Mouse (Mus musculus): ENCODE data around the gene Olfr1118. TPM values are rescaled to one million over a fixed set of nuclear protein-coding genes. Genes with fewer than 3 reads are reported as not detected.
"Not testable (repeated sequence)": the region's sequence is repeated elsewhere in the genome, so short reads cannot be mapped to it uniquely, and the experiment has no call there.

The Olfr1118 gene
- total RNA-seq (2012; rRNA removed) (not detected in 2 replicates), total RNA-seq (2014; rRNA removed) (not detected in 2 replicates), polyA plus RNA-seq (2012; ENCODE audit: insufficient read length, low read depth) (not detected in 2 replicates)

DNA sequence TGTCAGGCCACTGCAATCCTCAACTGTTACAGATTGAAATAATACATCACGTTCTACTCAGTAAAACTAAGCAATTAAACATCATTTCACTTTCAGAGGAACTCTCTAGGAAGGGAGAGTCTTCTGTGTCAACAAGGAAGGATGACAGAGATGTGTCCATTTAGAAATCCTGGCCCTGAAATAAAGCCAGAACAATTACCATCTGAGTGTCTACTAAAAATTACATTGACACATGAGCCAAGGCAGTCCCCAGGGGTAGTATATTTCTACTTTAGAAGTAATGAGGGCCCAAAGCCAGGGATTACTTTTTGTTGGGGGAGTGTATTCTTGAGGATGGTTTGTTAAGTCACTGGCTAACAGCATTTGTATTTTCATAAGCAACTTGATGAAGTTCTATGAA, at the start of gene Olfr1118:
Gene Olfr1118 (plus strand): TSS at position 301 of the 400 bp plus-strand sequence.
- DNase-seq (ENCODE audit: extremely low read depth): no peak
- H3K4me3 ChIP-seq (replicated peaks in 1 of 3; ENCODE audit: low read depth in 2 of 3, low read length in 2 of 3, poor library complexity in 1 of 3): no peak within 1 kb of the TSS
- dilution Hi-C loops (cut with MboI; ENCODE audit: extremely low pct_ligation_motif_present, extremely low pct_unique_long_range_greater_than_20kb, low sequenced_read_pairs) (no loop called here), in situ Hi-C loops (cut with MboI; ENCODE audit: low pct_ligation_motif_present, low pct_unique_long_range_greater_than_20kb, low sequenced_read_pairs) (no loop called here)
- H3K79me2 ChIP-seq (replicated peaks; ENCODE audit: control insufficient read depth, extremely low read depth, insufficient read depth, poor library complexity, severe bottlenecking): no peaks in the 10 kb centered on the region
- H3K9me3 ChIP-seq (replicated peaks; ENCODE audit: low read length): peaks cover 11% of the 10 kb centered on the region
- H3K27ac ChIP-seq (ENCODE audit: insufficient read depth, low read depth): no peak within 1 kb of the TSS
- no peaks in the 10 kb centered on the region for H3K36me3 ChIP-seq (replicated peaks in 1 of 2; ENCODE audit: control insufficient read depth in 1 of 2, insufficient read depth in 1 of 2, low read length in 1 of 2)
- H3K9ac ChIP-seq (ENCODE audit: insufficient read depth, low read depth): no peak within 1 kb of the TSS
- TF ChIP-seq SMC3 (IDR thresholded peaks at IDR 0.05; ENCODE audit: low read depth, low read length): no peak
- no peak for TF ChIP-seq NELFE (IDR thresholded peaks at IDR 0.05; ENCODE audit: low read depth, low read length)
- TF ChIP-seq ELF1 (IDR thresholded peaks at IDR 0.05; ENCODE audit: low read depth, low read length): no peak
- TF ChIP-seq MAX (IDR thresholded peaks at IDR 0.05; ENCODE audit: low read length): no peak
- TF ChIP-seq TBP (conservative IDR thresholded peaks at IDR 0.05; ENCODE audit: low read depth, low read length): no peak
- H3K4me1 ChIP-seq (ENCODE audit: control insufficient read depth in 1 of 2, insufficient read depth in 2 of 2): no peaks in the 10 kb centered on the region
- H3K4me2 ChIP-seq (ENCODE audit: insufficient read depth, low read depth, poor library complexity, severe bottlenecking): no peak within 1 kb of the TSS
- H3K27me3 ChIP-seq (replicated peaks): no peaks in the 10 kb centered on the region

DNA sequence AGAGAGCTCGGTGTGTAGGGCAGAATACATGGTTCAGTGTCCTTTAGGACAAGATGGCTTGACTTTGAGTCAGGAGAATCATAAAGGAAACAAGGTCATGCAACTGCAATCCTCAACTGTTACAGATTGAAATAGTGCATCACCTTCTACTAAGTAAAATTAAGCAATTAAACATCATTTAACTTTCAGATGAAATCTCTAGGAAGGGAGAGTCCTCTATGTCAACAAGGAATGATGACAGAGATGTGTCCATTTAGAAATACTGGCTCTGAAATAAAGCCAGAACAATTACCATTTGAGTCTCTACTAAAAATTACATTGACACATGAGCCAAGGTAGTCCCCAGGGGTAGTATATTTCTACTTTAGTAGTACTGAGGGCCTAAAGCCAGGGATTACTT, 40.1 kb upstream of the Olfr1118 start, which contains the start of gene Olfr1116:
Gene Olfr1116 (plus strand): TSS at position 301 of the 400 bp plus-strand sequence.
- TF ChIP-seq POLR2A (IDR thresholded peaks at IDR 0.05; ENCODE audit: low read depth, low read length): no peak
- TF ChIP-seq E2F4 (IDR thresholded peaks at IDR 0.05; ENCODE audit: insufficient replicate concordance, low read depth, low read length): no peak
- TF ChIP-seq MAX (IDR thresholded peaks at IDR 0.05; ENCODE audit: low read length): no peak
- in situ Hi-C loops (cut with MboI; ENCODE audit: low pct_ligation_motif_present, low pct_unique_long_range_greater_than_20kb, low sequenced_read_pairs) (no loop called here), dilution Hi-C loops (cut with MboI; ENCODE audit: extremely low pct_ligation_motif_present, extremely low pct_unique_long_range_greater_than_20kb, low sequenced_read_pairs) (no loop called here)
- Histone ChIP-seq H3K9ac (ENCODE audit: insufficient read depth, low read depth) (no peak within 1 kb of the TSS), H3K9me3 (replicated peaks; ENCODE audit: low read length) (peaks cover 12% of the 10 kb centered on the region), H3K79me2 (replicated peaks; ENCODE audit: control insufficient read depth, extremely low read depth, insufficient read depth, poor library complexity, severe bottlenecking) (no peaks in the 10 kb centered on the region), H3K27ac (ENCODE audit: insufficient read depth, low read depth) (no peak within 1 kb of the TSS), H3K4me3 (replicated peaks in 1 of 3; ENCODE audit: low read depth in 2 of 3, low read length in 2 of 3, poor library complexity in 1 of 3) (no peak within 1 kb of the TSS), H3K4me1 (ENCODE audit: control insufficient read depth in 1 of 2, insufficient read depth in 2 of 2) (no peaks in the 10 kb centered on the region), H3K27me3 (replicated peaks) (no peaks in the 10 kb centered on the region), H3K4me2 (ENCODE audit: insufficient read depth, low read depth, poor library complexity, severe bottlenecking) (no peak within 1 kb of the TSS), H3K36me3 (replicated peaks in 1 of 2; ENCODE audit: control insufficient read depth in 1 of 2, insufficient read depth in 1 of 2, low read length in 1 of 2) (no peaks in the 10 kb centered on the region)
- DNase-seq (ENCODE audit: extremely low read depth): no peak

DNA sequence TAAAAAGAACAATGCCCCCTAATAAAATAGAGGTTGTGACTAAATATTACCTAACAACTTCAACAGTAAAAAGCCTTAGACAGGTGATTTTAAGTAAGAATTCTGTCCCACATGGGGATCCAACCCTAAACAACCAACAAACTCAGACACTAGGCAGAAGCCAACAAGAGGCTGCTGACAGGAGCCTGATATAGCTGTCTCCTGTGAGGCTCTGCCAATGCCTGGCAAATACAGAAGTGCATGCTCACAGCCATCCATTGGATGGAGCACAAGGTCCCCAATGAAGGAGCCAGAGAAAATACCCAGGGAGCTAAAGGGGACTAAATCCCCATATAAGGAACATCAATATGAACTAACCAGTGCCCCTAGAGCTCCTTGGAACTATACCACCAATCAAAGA, 13.4 kb upstream of the Olfr1118 start:
- H3K9me3 ChIP-seq (replicated peaks; ENCODE audit: low read length): peaks cover 16% of the 10 kb centered on the region
- H3K36me3 ChIP-seq (replicated peaks in 1 of 2; ENCODE audit: control insufficient read depth in 1 of 2, insufficient read depth in 1 of 2, low read length in 1 of 2); H3K9ac ChIP-seq (ENCODE audit: insufficient read depth, low read depth); H3K27me3 ChIP-seq (replicated peaks); H3K79me2 ChIP-seq (replicated peaks; ENCODE audit: control insufficient read depth, extremely low read depth, insufficient read depth, poor library complexity, severe bottlenecking); H3K27ac ChIP-seq (ENCODE audit: insufficient read depth, low read depth); in situ Hi-C loops (cut with MboI; ENCODE audit: low pct_ligation_motif_present, low pct_unique_long_range_greater_than_20kb, low sequenced_read_pairs); dilution Hi-C loops (cut with MboI; ENCODE audit: extremely low pct_ligation_motif_present, extremely low pct_unique_long_range_greater_than_20kb, low sequenced_read_pairs); H3K4me3 ChIP-seq (replicated peaks in 1 of 3; ENCODE audit: low read depth in 2 of 3, low read length in 2 of 3, poor library complexity in 1 of 3); H3K4me1 ChIP-seq (ENCODE audit: control insufficient read depth in 1 of 2, insufficient read depth in 2 of 2); H3K4me2 ChIP-seq (ENCODE audit: insufficient read depth, low read depth, poor library complexity, severe bottlenecking); DNase-seq (ENCODE audit: extremely low read depth): not testable (repeated sequence)

DNA sequence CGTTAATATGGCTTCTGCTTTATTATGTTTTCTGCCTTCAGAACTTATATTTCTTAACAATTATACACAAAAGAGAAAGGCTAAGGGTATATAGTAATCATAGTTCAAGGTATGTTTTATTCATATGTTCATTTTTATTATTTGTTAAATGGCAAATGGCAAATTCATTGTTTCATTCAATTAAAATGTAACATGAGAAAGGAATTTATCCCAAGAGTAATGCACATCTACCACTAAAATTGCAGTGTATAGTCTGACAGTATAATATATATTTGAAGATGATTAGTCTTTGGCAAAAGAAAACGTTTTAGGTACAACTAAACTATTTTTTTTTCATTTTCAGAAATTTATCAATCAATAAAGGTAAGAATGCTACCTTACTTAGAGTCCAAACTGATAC, 47.1 kb downstream of the Olfr1118 start, which contains the start of gene Olfr1120:
Gene Olfr1120 (plus strand): TSS at position 301 of the 400 bp plus-strand sequence.
- H3K4me1 ChIP-seq (ENCODE audit: control insufficient read depth in 1 of 2, insufficient read depth in 2 of 2): no peaks in the 10 kb centered on the region
- dilution Hi-C loops (cut with MboI; ENCODE audit: extremely low pct_ligation_motif_present, extremely low pct_unique_long_range_greater_than_20kb, low sequenced_read_pairs): no loop called here
- no peaks in the 10 kb centered on the region for H3K79me2 ChIP-seq (replicated peaks; ENCODE audit: control insufficient read depth, extremely low read depth, insufficient read depth, poor library complexity, severe bottlenecking)
- H3K4me2 ChIP-seq (ENCODE audit: insufficient read depth, low read depth, poor library complexity, severe bottlenecking): no peak within 1 kb of the TSS
- H3K27me3 ChIP-seq (replicated peaks): no peaks in the 10 kb centered on the region
- no peak within 1 kb of the TSS for H3K4me3 ChIP-seq (replicated peaks in 1 of 3; ENCODE audit: low read depth in 2 of 3, low read length in 2 of 3, poor library complexity in 1 of 3)
- in situ Hi-C loops (cut with MboI; ENCODE audit: low pct_ligation_motif_present, low pct_unique_long_range_greater_than_20kb, low sequenced_read_pairs): no loop called here
- DNase-seq (ENCODE audit: extremely low read depth): no peak
- H3K36me3 ChIP-seq (replicated peaks in 1 of 2; ENCODE audit: control insufficient read depth in 1 of 2, insufficient read depth in 1 of 2, low read length in 1 of 2): no peaks in the 10 kb centered on the region
- no peak for TF ChIP-seq JUN (IDR thresholded peaks at IDR 0.05; ENCODE audit: insufficient read depth, low read depth, low read length)
- no peak for TF ChIP-seq CHD1 (IDR thresholded peaks at IDR 0.05; ENCODE audit: low read depth, low read length)
- TF ChIP-seq ZKSCAN1 (IDR thresholded peaks at IDR 0.05; ENCODE audit: borderline replicate concordance, low read depth, low read length): no peak
- TF ChIP-seq MYC (IDR thresholded peaks at IDR 0.05; ENCODE audit: low read depth, low read length): no peak
- no peak for TF ChIP-seq POLR2A (IDR thresholded peaks at IDR 0.05; ENCODE audit: low read depth, low read length)
- no peak for TF ChIP-seq RCOR1 (conservative IDR thresholded peaks at IDR 0.05; ENCODE audit: low read depth, low read length)
- TF ChIP-seq NELFE (IDR thresholded peaks at IDR 0.05; ENCODE audit: low read depth, low read length): no peak
- no peak for TF ChIP-seq ZNF384 (IDR thresholded peaks at IDR 0.05; ENCODE audit: low read depth, low read length)
- TF ChIP-seq MEF2A (IDR thresholded peaks at IDR 0.05; ENCODE audit: borderline replicate concordance, low read depth, low read length): no peak
- TF ChIP-seq MAFK (IDR thresholded peaks at IDR 0.05; ENCODE audit: insufficient replicate concordance, low read length): no peak
- TF ChIP-seq SMC3 (IDR thresholded peaks at IDR 0.05; ENCODE audit: low read depth, low read length): no peak
- no peak for TF ChIP-seq USF2 (conservative IDR thresholded peaks at IDR 0.05; ENCODE audit: low read depth, low read length)
- no peak for TF ChIP-seq MXI1 (IDR thresholded peaks at IDR 0.05; ENCODE audit: low read depth, low read length)
- H3K9ac ChIP-seq (ENCODE audit: insufficient read depth, low read depth): no peak within 1 kb of the TSS
- no peak within 1 kb of the TSS for H3K27ac ChIP-seq (ENCODE audit: insufficient read depth, low read depth)
- peaks cover 16% of the 10 kb centered on the region for H3K9me3 ChIP-seq (replicated peaks; ENCODE audit: low read length)

Data from CH12.LX (cell line).